Mouse (Mus musculus): ENCODE measurements around the gene Fdps.

The Fdps gene

GRCm38 (mm10) chr3:89101812-89102494 lies at the start of gene Fdps:
Fdps (minus strand) TSS chr3:89101959.
- DNase-seq (ENCODE audit: low spot score) = peak; percentile 99

- DNase-seq (ENCODE audit: low spot score) = no peak
Measured at GRCm38 (mm10) chr3:89148567-89148966, 46.8 kb upstream of the Fdps start.

GRCm38 (mm10) chr3:89147979-89148311 lies 46.2 kb upstream of the Fdps start:
- no peak for DNase-seq (ENCODE audit: low spot score)

- no peak for DNase-seq (ENCODE audit: low spot score)
Measured at GRCm38 (mm10) chr3:89147101-89147978, 45.6 kb upstream of the Fdps start.

GRCm38 (mm10) chr3:89145566-89145965 lies 43.8 kb upstream of the Fdps start:
- no peak for DNase-seq (ENCODE audit: low spot score)

- no peak for DNase-seq (ENCODE audit: low spot score)
Measured at GRCm38 (mm10) chr3:89144821-89145220, 43.1 kb upstream of the Fdps start.

- no peak for DNase-seq (ENCODE audit: low spot score)
Measured at GRCm38 (mm10) chr3:89136365-89136764, 34.6 kb upstream of the Fdps start.

- DNase-seq (ENCODE audit: low spot score) = no peak
Measured at GRCm38 (mm10) chr3:89135958-89136357, 34.2 kb upstream of the Fdps start, which contains the start of gene Pklr. Pklr (plus strand) TSS chr3:89136142.

- DNase-seq (ENCODE audit: low spot score) = no peak
Measured at GRCm38 (mm10) chr3:89133752-89134151, 32.0 kb upstream of the Fdps start.

- DNase-seq (ENCODE audit: low spot score) = no peak
Measured at GRCm38 (mm10) chr3:89133063-89133450, 31.3 kb upstream of the Fdps start.

GRCm38 (mm10) chr3:89132285-89133062 lies 30.7 kb upstream of the Fdps start:
- no peak for DNase-seq (ENCODE audit: low spot score)

- no peak for DNase-seq (ENCODE audit: low spot score)
Measured at GRCm38 (mm10) chr3:89131816-89132215, 30.1 kb upstream of the Fdps start.

GRCm38 (mm10) chr3:89129908-89130307 lies 28.1 kb upstream of the Fdps start:
- no peak for DNase-seq (ENCODE audit: low spot score)

GRCm38 (mm10) chr3:89125981-89126380 lies 24.2 kb upstream of the Fdps start:
- no peak for DNase-seq (ENCODE audit: low spot score)

- peak; percentile 46 for DNase-seq (ENCODE audit: low spot score)
Measured at GRCm38 (mm10) chr3:89124241-89124640, 22.5 kb upstream of the Fdps start.

GRCm38 (mm10) chr3:89123313-89123712 lies 21.6 kb upstream of the Fdps start:
- peak; percentile 25 for DNase-seq (ENCODE audit: low spot score)

GRCm38 (mm10) chr3:89115522-89115921 lies 13.8 kb upstream of the Fdps start:
- DNase-seq (ENCODE audit: low spot score) = peak; percentile 48

- no peak for DNase-seq (ENCODE audit: low spot score)
Measured at GRCm38 (mm10) chr3:89113058-89113457, 11.3 kb upstream of the Fdps start.

GRCm38 (mm10) chr3:89108146-89108545 lies 6.4 kb upstream of the Fdps start:
- DNase-seq (ENCODE audit: low spot score) = no peak

- no peak for DNase-seq (ENCODE audit: low spot score)
Measured at GRCm38 (mm10) chr3:89107545-89107944, 5.8 kb upstream of the Fdps start.

GRCm38 (mm10) chr3:89106881-89107280 lies 5.1 kb upstream of the Fdps start:
- no peak for DNase-seq (ENCODE audit: low spot score)

- no peak for DNase-seq (ENCODE audit: low spot score)
Measured at GRCm38 (mm10) chr3:89103291-89103595, 1.5 kb upstream of the Fdps start.
